Mouse (Mus musculus) 416B (cell line): Measurements from ENCODE around the gene Plau.

Source experiments
- DNase-seq: peaks from one replicate; pipeline ENCODE4 v3.0.0; 2011; ENCODE audit warnings: low read depth

Gene Plau

DNA sequence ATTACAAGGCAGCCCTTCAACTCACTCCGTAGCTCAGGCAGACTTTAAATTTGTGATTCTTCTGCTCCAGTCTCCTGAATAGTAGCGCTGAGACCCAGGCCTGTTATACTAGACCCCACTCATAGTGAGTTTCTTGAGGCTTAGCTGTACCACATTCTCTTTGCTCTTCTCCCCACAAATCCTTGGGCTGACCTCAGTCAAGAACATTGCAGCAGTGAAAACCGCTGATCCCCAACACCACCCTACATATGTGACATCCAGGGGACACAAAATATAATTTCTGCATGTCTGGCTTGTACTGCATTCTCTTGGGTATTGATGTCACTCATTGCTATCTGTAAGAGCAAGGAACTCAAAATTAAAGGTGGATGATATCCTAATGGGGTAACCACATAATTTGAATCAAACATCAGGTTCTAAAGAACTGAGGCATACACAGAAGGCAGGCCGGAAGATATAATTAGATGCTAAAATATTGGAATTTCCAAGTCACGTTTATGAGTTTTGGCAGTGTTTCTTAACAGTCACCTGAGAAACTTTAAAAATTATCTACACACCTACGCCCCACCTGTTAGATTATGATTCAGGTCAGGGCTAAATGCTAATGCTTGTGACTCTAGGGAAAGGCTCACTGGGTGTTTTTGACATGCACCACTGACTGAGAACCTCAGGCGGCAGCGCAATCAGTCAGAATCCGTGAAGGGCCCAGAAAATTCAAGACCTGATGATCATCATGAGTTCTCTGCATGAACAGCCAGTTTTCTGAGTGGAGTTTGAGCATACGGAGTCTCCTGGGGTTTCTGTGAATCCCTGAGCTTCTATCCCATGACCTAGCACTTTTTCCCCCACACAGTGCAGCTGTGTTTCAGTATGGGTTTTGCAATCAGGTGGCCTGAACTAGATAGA, 8.5 kb downstream of the Plau start:
- no peak for DNase-seq

DNA sequence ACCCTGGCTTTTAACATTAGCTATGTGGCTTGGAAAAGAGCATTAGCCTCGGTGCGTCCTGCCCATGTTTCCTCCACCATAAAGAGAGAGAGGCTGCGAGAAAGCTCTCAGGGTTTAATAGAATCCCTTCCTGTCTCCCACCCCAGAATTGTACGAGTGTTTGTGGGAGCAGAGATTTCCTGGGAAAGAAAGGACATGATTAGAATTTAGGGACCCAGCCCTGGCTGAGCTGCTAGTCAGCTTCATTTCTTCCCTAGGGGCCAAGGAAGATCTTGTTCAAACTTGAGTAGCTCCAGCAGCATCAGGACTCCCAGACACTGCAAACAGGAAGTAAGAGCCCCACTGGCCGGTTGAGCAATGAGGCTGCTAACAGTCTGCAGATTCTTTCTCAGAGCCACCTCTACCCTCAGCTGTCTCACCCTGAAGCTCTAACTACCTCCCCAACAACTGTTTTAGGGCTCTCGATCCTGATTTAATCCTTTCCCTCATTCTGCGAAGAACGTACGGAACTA, 9.2 kb downstream of the Plau start:
- peak; percentile 88 for DNase-seq

DNA sequence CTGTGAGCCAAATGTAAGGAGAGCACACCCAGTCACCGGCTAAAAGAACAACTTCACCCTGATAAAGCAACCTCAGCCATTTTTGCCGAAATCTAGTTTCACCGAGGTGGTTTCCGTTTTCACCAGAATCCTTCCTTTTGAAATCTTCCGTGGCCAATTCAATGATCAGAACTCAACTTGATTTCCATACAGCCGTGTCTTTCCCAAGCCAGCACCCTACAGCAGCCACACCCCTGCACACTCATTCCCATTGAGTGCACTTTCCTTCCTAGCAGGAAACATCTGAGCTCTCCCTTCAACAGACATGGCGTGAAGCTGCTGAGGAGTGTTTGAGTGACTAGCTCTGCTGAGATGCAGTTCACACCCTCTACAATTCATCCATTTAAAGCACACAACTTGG, 9.8 kb downstream of the Plau start:
- DNase-seq: peak; percentile 63

DNA sequence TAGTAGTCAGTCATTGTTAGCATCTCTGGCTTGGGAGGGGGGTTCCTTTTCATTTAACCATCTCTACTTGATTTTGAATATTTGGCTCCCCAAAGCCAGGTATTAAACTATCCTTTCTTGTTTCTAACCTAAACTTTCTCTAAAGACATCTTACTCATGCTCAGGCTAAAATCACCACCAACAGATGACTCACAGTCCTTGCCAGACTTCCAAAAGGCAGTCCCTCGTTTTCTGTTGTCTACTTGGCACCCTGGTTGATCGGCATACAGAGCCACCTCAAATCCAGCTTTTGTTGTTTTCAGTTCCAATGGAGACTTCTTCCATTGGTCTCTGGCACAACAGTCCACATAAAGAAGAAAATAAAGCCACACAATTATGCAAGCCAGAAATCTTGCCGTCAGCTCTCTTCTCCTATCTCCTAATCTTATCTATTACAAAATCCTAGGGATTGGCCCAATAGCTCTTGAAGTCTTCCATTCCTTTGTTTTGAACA, 11.2 kb downstream of the Plau start:
- DNase-seq: peak; percentile 57

DNA sequence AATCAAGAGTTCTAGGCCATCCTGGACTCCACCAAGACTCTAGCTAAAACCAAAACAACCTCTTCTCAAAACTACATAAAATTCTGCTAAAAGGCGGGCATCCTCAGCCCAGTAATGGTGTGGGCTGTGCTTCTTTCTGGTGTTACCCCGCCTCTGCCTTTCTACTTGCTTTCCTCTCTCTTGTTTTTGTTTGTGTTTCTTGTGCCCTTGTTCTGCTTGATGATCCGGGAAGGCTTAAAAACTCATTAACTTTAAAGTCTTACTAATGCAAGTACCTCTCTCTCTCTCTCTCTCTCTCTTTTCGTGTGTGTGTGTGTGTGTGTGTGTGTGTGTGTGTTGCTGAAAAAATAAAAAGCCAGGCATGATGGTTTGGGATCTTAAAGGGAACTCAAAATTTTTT, 13.3 kb downstream of the Plau start:
- no peak for DNase-seq

DNA sequence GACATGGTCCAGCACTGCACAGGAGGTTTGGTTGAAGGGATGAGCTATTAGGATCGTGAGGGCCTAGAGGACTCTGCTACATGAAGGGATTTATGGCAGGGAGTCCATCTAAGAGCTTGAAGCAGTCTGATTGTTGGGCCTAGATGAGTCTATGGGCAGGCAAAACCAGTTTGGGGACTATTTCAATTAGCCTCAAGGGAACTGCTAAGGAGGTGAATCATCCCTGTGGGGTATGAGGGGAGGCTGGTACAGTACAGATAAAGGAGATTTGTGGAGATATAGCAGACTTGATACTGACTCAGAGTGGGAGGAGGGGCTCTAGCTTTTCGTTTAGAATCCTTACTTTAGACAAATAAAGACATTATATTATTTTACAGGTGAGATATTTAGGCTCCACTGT, 14.0 kb downstream of the Plau start:
- peak; percentile 93 for DNase-seq

DNA sequence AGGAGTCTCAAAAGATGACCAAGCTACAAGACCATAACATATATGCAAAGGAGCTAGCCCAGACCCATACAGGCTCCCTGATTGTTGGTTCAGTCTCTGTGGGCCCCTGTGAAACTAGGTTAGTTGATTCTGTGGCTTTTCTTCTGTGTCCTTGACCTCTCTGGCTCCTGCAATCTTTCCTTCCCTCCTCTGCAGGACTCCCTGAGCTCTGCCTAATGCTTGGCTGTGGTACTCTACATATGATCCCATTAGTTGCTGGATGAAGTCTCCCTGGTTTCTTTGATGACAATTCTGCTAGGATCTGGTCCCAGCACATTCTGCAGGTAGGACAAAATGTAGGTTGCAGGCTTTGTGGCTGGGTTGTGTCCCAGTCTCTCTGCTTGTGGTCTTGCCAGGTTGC, 15.3 kb downstream of the Plau start:
- peak; percentile 40 for DNase-seq

DNA sequence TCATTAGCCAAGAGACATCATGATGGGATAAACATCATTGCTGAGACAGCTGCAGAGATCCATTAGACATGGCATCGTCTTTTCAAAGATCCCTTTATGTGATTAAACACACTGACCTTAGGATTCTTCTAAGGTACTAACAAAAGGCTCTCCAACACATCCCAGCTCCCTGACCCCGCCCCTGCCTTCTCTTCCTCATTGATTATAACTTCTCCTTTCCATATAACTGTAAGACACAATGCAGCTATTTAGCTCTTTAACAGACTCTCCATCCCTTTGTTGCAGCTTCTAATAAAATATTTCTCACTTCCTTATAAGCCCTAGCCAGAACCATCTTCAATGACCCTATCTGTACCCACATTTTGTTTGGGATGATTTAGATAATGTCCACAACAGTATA, 24.7 kb downstream of the Plau start:
- DNase-seq: no peak

DNA sequence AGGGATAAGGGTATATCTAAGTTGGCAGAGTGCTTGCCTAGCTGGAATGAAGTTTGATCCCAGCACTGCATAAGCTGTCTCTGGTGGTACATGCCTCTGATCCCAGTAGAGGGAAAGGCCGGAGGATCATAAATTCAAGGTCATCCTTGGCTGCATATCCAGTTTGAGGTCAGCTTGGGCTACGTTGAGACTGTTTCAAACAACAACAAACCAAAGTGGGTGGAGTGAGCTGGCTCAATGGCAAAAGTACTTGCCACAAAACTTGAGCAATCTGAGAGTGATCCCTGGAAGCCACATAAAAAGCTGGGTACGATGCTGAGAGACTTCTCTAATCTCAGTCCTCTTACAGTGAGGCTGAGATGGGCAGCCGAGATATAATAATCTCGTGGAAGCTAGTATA, 25.1 kb downstream of the Plau start:
- peak; percentile 54 for DNase-seq

DNA sequence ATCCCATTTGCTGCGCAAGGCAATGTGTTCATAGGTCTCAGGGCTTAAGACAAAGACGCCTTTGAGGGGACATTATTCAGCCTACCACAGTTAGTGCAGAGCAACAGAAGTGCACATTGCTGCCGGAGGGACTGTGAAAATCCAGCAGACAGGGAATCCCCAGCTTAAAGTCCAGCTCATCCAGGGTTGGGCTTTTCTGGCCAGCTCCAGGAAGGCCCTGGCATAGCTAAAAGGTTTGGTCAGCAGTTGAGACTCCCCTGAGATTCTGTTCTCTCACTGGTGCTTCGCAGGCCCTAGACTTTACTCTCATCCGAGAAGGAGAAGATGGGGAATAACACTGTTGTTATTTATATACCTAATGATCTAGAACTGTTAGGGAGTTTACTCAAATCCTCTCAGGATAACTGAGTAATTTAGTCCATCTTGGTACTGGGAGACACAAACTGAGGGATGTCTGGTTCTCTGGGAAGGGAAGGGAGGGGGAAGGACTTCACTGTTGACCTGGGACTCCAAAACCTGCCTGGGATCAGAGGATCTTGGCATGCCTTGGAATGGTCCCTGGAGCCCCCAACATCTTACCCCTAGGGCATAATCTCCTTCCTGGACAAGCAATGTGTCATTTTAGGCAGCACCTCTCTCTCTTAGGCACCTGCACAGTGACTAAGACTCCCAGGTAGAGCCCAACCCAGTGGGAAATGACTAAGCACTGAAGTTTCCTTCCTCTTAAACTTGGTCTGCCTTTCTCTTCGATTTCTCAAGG, 27.0 kb downstream of the Plau start:
- DNase-seq: no peak

DNA sequence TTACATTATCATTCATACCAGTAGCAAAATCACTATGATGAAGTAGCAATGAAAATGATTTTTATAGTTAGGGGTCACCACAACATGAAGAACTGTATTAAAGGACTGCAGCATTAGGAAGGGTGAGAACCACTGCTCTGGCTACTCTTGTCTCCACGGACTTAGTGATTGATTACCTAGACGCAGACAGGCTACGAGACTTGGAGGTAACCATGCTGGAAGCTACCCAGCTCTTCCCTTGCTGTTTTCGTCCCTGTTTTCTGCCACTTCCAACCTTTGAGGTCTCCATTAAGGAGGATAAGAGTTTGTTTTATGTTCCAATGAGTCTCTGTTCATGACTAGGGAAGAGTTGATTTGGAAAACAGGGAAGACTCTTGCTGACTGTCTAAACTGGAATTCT, 27.7 kb downstream of the Plau start:
- no peak for DNase-seq

DNA sequence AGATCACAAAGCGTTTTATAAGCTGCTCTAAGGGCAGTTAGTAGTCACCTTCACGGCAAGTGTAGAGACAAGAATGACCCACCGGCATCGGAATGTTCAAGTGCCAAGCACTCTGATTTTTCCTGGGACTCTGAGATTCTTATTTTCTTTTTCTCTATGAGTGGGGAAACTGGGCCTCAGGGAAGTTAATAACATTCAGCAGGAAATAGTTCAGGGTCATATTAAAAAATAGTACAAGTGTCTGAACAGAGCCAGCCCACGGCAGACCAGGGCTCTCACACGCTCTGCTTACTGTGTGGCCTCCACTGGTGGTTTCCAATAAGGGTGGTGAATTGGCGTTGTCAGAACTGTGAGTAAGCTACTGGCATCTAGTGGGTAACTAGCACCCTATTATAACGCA, 29.1 kb downstream of the Plau start:
- DNase-seq: no peak

DNA sequence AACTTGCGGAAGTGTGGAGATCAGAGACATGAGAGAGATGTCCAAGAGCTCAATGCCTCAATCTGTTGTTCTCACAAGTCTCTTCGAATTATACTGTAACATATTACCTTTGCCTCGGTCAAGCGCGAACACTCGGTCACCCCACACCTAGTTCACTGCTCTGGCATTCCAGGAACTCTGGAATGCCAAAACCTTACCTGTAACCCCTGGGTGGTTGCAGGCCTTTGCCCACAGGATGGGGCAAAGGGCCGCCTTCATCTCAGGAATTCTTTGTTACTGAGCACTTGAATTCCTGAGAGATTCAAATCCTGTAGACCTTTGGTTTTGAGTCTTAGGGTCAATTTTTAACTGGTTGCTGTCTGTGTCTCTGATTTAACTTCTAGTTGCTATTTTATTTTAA, 29.9 kb downstream of the Plau start:
- no peak for DNase-seq

DNA sequence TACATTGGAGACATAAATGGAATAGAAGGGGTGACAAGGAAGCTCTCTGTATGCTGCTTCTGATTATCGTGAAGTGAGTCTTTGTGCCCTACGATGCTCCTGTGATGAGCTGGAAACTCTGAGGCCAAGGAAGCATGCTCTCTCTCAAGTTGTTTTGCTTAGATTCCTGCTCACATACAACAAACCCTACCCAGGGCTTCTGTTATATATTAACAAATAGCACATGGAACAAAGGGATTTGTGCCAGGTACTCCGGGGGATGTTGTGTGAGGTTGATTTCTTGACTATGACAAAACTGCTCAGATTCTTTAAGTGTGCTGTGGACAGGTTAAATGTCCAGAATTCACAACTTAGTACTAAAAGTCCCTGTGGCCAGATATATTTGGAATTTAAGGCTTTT, 33.6 kb downstream of the Plau start:
- no peak for DNase-seq

DNA sequence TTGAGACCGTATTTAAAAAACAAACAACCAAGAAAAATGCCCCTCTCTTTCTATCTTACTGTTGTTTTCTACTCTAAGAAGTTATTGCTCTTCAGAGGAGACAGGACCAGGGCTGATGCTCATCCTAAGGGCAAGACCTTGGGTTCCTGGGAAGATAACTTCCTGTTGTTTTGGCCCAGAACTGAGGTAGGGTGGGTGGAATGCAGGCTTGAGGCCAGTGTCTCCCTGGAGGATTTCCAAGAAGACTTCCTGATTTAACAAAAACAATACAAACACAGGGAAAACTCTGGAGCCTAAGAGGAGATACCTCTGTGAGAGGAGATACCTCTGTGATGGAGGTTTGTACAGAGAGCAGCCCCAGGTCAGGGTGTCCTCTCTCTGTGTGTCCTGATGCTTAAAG, 35.0 kb downstream of the Plau start:
- DNase-seq: no peak

DNA sequence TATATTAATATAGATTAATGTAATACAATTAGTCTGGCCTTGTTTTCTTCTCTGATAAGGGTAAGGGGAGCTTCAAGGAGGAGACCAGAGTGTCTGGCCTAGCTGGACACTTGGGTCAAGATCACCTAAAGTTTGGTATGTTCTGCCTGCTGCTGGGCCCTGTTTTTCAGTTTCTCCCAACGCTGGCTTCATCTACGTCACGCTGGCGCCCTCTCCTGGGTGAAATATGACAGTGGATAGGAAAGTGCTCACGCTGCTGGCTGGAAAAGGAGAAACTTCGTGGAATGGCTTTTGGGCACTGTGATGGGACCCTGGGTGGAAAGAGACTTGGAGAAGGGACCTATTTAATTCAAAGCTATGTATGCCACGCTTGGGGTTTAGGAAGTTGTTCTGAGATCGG, 36.8 kb downstream of the Plau start:
- DNase-seq: peak; percentile 88

DNA sequence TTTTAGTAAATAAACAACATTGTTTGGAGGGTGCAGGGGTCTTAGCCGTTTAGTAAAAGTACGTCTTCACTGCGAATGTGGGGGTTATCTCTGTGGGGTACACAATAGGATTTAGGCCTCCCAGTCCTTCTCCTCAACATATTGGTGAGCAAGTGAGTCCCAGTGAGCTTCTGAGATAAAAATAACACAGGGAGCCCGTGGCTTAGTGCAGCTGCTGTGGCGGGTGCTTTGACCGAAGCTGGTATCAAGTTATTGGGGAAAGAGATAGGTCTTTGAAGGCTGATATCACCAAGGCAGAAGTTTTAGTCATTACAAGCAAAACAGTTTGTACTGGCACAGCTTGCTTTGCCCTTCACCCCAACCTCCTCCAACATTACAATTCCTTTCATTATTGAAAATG, 37.5 kb downstream of the Plau start:
- DNase-seq: peak; percentile 30

DNA sequence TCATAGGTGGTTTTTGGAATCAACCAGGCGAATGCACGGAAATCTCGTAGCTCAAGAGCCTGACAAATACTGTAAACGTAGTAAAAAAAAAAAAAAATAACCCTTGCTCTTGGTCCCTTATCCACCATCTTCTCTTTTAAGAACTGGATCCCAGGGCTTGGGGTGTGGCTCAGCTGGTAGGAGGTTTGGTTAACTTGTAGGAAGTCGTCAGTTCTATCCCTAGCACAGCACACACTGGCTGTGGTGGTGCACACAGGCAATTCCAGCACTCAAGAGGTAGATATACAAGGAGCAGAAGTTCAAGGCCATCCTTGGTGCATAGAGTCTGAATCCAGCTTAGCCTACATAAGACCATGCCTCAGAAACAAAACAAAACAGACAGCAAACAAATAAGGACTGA, 48.2 kb downstream of the Plau start:
- DNase-seq: peak; percentile 85

DNA sequence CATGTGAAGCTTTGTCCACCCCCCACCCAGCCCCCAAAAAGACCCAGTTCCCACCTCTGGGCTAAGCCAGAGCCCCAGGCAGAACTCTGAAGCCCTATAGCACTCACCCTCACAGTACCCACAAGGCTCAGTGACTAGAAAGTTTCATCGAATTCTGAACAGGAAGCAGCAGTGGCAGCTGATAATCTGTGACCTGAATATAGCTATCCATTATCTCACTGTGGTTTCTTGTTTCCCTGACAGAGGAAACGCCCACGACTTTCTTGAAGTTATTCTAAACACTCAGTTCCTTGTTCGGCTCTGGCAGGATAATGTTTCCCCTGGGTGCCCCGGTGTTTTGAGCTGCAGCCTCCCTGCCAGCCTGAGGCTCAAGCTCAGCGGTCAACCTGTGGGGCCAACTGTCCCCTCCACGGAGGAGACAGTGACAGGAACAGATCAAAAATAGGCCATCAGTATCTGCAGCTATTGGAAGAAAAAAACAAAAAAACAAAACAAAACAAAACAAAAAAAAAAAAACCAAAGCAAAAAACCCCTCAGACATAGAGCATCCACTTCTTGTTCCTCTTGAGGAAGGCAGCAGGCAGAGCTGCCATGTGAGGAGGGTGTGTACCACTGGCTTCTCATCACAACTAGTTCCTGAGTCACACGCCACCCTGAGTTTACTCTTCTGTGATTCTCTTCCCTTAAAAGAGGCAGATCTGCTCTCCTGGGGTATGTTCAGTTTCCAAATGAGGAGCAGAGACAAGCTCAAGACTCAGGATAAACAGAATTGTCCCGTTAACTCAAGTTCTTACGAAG, 48.8 kb downstream of the Plau start:
- DNase-seq: peak; percentile 96

DNA sequence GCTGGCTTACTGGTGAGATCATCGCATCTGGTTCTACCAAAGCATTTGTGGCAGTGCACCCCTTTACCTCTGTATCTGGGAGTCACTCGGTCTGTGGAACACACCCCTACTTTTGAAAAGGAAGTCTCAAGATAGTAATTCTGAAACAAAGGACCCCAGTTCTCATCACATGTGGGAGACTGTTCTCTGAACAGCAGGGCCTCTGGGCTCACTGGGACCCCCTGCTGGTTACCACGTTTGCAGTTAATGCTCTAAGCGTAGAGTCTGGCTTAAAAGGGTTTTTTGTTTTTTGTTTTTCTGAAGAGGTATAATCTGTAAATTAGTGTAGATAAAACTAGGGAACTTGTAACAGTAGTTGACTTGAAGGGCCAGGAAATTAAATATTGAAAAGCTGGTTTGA, 49.8 kb downstream of the Plau start:
- DNase-seq: peak; percentile 44

DNA sequence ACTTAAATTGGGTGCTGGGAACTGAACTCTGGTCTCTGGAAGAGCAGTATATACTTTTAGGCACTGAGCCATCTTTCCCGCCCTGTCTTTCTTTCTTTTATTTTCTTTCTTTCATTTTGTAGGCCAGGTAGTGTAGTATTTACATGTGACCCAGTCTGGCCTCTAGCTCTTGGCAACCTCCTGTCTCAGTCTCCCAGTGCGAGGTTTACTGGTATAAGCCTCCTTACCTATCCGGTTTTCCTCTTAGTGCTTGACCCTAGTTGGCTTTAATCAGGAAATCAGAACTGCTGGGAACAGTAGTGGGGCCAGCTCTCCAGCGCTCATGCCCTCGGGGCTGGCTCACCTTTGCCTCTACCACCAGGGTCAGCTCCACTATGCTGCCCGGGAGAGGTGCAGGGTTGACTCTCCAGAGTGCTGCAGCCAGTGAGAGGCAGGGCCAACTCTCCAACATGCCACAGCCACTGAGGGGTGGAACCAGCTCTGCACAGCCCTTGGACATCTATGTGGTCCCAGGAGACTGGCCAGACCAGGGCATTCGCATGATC, 51.2 kb downstream of the Plau start:
- DNase-seq: no peak

DNA sequence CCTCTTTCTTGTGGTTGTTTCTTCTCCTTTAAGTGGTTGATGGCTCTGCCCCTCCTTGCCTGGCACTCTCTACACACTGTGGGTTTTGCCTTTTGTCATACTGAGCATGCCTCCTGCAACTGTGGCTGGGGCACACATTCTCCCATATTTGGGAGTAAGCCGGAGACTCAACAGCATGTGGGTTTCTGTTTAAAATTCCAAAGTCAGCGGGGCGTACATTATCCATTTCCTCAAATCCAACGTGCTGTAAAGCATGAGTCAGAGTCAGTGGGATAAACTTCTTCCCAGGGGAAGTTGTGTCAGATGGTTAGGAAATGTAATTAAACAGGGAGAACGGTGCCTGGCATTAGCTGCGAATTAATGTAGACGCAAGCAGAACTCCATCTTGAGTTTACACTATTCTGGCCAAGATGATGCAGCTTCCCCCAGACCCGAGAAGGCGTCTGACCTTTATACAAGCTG, 55.5 kb downstream of the Plau start:
- DNase-seq: peak; percentile 53
